Mouse (Mus musculus): ENCODE results near the gene Med13l. TPM values are rescaled to one million over a fixed set of nuclear protein-coding genes. Genes with fewer than 3 reads are reported as not detected.
A peak's percentile ranks its signal among the peaks of the same experiment; 100 is the strongest.

Gene Med13l
- polyA plus RNA-seq, 1 experiment from 2014 or later, result 16.2 TPM

- Histone ChIP-seq H3K27ac (ENCODE audit: low read length) (no peak overlapping the region), H3K36me3 (ENCODE audit: control insufficient read depth, insufficient read depth, low read length) (peaks cover 51% of the 10 kb centered on the region), H3K4me2 (replicated peaks; ENCODE audit: low read depth, low read length) (no peak overlapping the region), H3K9me3 (ENCODE audit: control insufficient read depth, low read depth, low read length) (no peaks in the 10 kb centered on the region), H3K4me3 (ENCODE audit: low read depth, low read length) (no peak overlapping the region), H3K4me1 (ENCODE audit: control insufficient read depth, insufficient read depth, low read length) (no peaks in the 10 kb centered on the region), H3K27me3 (ENCODE audit: control insufficient read depth, insufficient read depth, low read length) (no peaks in the 10 kb centered on the region), H3K9ac (replicated peaks; ENCODE audit: low read depth, low read length) (no peak overlapping the region)
- WGBS, result 26% methylated on average over 1 of the region's 1 CpGs
- ATAC-seq (ENCODE audit: insufficient number of reproducible peaks, insufficient read depth, low FRiP score, low read depth), result 0 out of 2 replicates have a peak, but pooled peaks have one; percentile 49
Measured at GRCm38 (mm10) chr5:118737548-118737947, 177.1 kb downstream of the Med13l start.

- no peak overlapping the region for H3K4me3 ChIP-seq (ENCODE audit: low read depth, low read length)
- no peak overlapping the region for H3K4me2 ChIP-seq (replicated peaks; ENCODE audit: low read depth, low read length)
- no peaks in the 10 kb centered on the region for H3K27me3 ChIP-seq (ENCODE audit: control insufficient read depth, insufficient read depth, low read length)
- H3K9me3 ChIP-seq (ENCODE audit: control insufficient read depth, low read depth, low read length), result no peaks in the 10 kb centered on the region
- peaks cover 63% of the 10 kb centered on the region for H3K36me3 ChIP-seq (ENCODE audit: control insufficient read depth, insufficient read depth, low read length)
- H3K9ac ChIP-seq (replicated peaks; ENCODE audit: low read depth, low read length), result no peak overlapping the region
- ATAC-seq (ENCODE audit: insufficient number of reproducible peaks, insufficient read depth, low FRiP score, low read depth), result no peak
- WGBS, result 89% methylated on average over 2 of the region's 2 CpGs
- H3K4me1 ChIP-seq (ENCODE audit: control insufficient read depth, insufficient read depth, low read length), result no peaks in the 10 kb centered on the region
- H3K27ac ChIP-seq (ENCODE audit: low read length), result no peak overlapping the region
Measured at GRCm38 (mm10) chr5:118743067-118743466, 182.6 kb downstream of the Med13l start.

GRCm38 (mm10) chr5:118747026-118747425, 186.5 kb downstream of the Med13l start:
- Histone ChIP-seq H3K27ac (ENCODE audit: low read length) (no peak overlapping the region), H3K36me3 (ENCODE audit: control insufficient read depth, insufficient read depth, low read length) (peaks cover 62% of the 10 kb centered on the region), H3K9ac (replicated peaks; ENCODE audit: low read depth, low read length) (no peak overlapping the region), H3K4me3 (ENCODE audit: low read depth, low read length) (no peak overlapping the region), H3K4me2 (replicated peaks; ENCODE audit: low read depth, low read length) (no peak overlapping the region), H3K27me3 (ENCODE audit: control insufficient read depth, insufficient read depth, low read length) (no peaks in the 10 kb centered on the region), H3K4me1 (ENCODE audit: control insufficient read depth, insufficient read depth, low read length) (no peaks in the 10 kb centered on the region), H3K9me3 (ENCODE audit: control insufficient read depth, low read depth, low read length) (no peaks in the 10 kb centered on the region)
- 83% methylated on average over 10 of the region's 10 CpGs for WGBS
- ATAC-seq (ENCODE audit: insufficient number of reproducible peaks, insufficient read depth, low FRiP score, low read depth), result no peak

GRCm38 (mm10) chr5:118751446-118752179, 191.1 kb downstream of the Med13l start:
- Histone ChIP-seq H3K27ac (ENCODE audit: low read length) (no peak overlapping the region), H3K9me3 (ENCODE audit: control insufficient read depth, low read depth, low read length) (no peaks in the 10 kb centered on the region), H3K9ac (replicated peaks; ENCODE audit: low read depth, low read length) (no peak overlapping the region), H3K27me3 (ENCODE audit: control insufficient read depth, insufficient read depth, low read length) (no peaks in the 10 kb centered on the region), H3K4me2 (replicated peaks; ENCODE audit: low read depth, low read length) (no peak overlapping the region), H3K4me3 (ENCODE audit: low read depth, low read length) (no peak overlapping the region), H3K36me3 (ENCODE audit: control insufficient read depth, insufficient read depth, low read length) (peaks cover 50% of the 10 kb centered on the region), H3K4me1 (ENCODE audit: control insufficient read depth, insufficient read depth, low read length) (no peaks in the 10 kb centered on the region)
- ATAC-seq (ENCODE audit: insufficient number of reproducible peaks, insufficient read depth, low FRiP score, low read depth), result no peak
- WGBS, result 72% methylated on average over 13 of the region's 13 CpGs

GRCm38 (mm10) chr5:118752868-118753267, 192.4 kb downstream of the Med13l start:
- Histone ChIP-seq H3K4me2 (replicated peaks; ENCODE audit: low read depth, low read length) (no peak overlapping the region), H3K4me1 (ENCODE audit: control insufficient read depth, insufficient read depth, low read length) (peaks cover 4% of the 10 kb centered on the region; the same call in 1 of the 2 replicates), H3K27me3 (ENCODE audit: control insufficient read depth, insufficient read depth, low read length) (no peaks in the 10 kb centered on the region), H3K4me3 (ENCODE audit: low read depth, low read length) (no peak overlapping the region), H3K36me3 (ENCODE audit: control insufficient read depth, insufficient read depth, low read length) (peaks cover 58% of the 10 kb centered on the region), H3K9me3 (ENCODE audit: control insufficient read depth, low read depth, low read length) (no peaks in the 10 kb centered on the region), H3K27ac (ENCODE audit: low read length) (no peak overlapping the region), H3K9ac (replicated peaks; ENCODE audit: low read depth, low read length) (no peak overlapping the region)
- 85% methylated on average over 3 of the region's 3 CpGs for WGBS
- no peak for ATAC-seq (ENCODE audit: insufficient number of reproducible peaks, insufficient read depth, low FRiP score, low read depth)

- Histone ChIP-seq H3K4me1 (ENCODE audit: control insufficient read depth, insufficient read depth, low read length) (peaks cover 4% of the 10 kb centered on the region; the same call in 1 of the 2 replicates), H3K27ac (ENCODE audit: low read length) (no peak overlapping the region), H3K36me3 (ENCODE audit: control insufficient read depth, insufficient read depth, low read length) (peaks cover 60% of the 10 kb centered on the region), H3K9ac (replicated peaks; ENCODE audit: low read depth, low read length) (no peak overlapping the region), H3K4me3 (ENCODE audit: low read depth, low read length) (no peak overlapping the region), H3K9me3 (ENCODE audit: control insufficient read depth, low read depth, low read length) (no peaks in the 10 kb centered on the region), H3K4me2 (replicated peaks; ENCODE audit: low read depth, low read length) (no peak overlapping the region), H3K27me3 (ENCODE audit: control insufficient read depth, insufficient read depth, low read length) (no peaks in the 10 kb centered on the region)
- 79% methylated on average over 10 of the region's 10 CpGs for WGBS
- ATAC-seq (ENCODE audit: insufficient number of reproducible peaks, insufficient read depth, low FRiP score, low read depth), result no peak
Measured at GRCm38 (mm10) chr5:118753471-118754044, 193.1 kb downstream of the Med13l start.

- ATAC-seq (ENCODE audit: insufficient number of reproducible peaks, insufficient read depth, low FRiP score, low read depth), result no peak
- 85% methylated on average over 4 of the region's 4 CpGs for WGBS
- no peaks in the 10 kb centered on the region for H3K9me3 ChIP-seq (ENCODE audit: control insufficient read depth, low read depth, low read length)
- H3K27ac ChIP-seq (ENCODE audit: low read length), result no peak overlapping the region
- H3K9ac ChIP-seq (replicated peaks; ENCODE audit: low read depth, low read length), result no peak overlapping the region
- peaks cover 4% of the 10 kb centered on the region; the same call in 1 of the 2 replicates for H3K4me1 ChIP-seq (ENCODE audit: control insufficient read depth, insufficient read depth, low read length)
- H3K36me3 ChIP-seq (ENCODE audit: control insufficient read depth, insufficient read depth, low read length), result peaks cover 60% of the 10 kb centered on the region
- no peak overlapping the region for H3K4me2 ChIP-seq (replicated peaks; ENCODE audit: low read depth, low read length)
- H3K4me3 ChIP-seq (ENCODE audit: low read depth, low read length), result no peak overlapping the region
- H3K27me3 ChIP-seq (ENCODE audit: control insufficient read depth, insufficient read depth, low read length), result no peaks in the 10 kb centered on the region
Measured at GRCm38 (mm10) chr5:118754191-118754759, 193.8 kb downstream of the Med13l start.

- no peaks in the 10 kb centered on the region for H3K27me3 ChIP-seq (ENCODE audit: control insufficient read depth, insufficient read depth, low read length)
- H3K36me3 ChIP-seq (ENCODE audit: control insufficient read depth, insufficient read depth, low read length), result peaks cover 63% of the 10 kb centered on the region
- H3K9ac ChIP-seq (replicated peaks; ENCODE audit: low read depth, low read length), result no peak overlapping the region
- no peak for ATAC-seq (ENCODE audit: insufficient number of reproducible peaks, insufficient read depth, low FRiP score, low read depth)
- no peak overlapping the region for H3K4me3 ChIP-seq (ENCODE audit: low read depth, low read length)
- peaks cover 4% of the 10 kb centered on the region; the same call in 1 of the 2 replicates for H3K4me1 ChIP-seq (ENCODE audit: control insufficient read depth, insufficient read depth, low read length)
- no peak overlapping the region for H3K27ac ChIP-seq (ENCODE audit: low read length)
- H3K4me2 ChIP-seq (replicated peaks; ENCODE audit: low read depth, low read length), result no peak overlapping the region
- no peaks in the 10 kb centered on the region for H3K9me3 ChIP-seq (ENCODE audit: control insufficient read depth, low read depth, low read length)
- WGBS, result 69% methylated on average over 2 of the region's 2 CpGs
Measured at GRCm38 (mm10) chr5:118756078-118756477, 195.6 kb downstream of the Med13l start.

Measured in stomach, embryonic 14.5 days (tissue).